Mouse (Mus musculus) midbrain, embryonic 12.5 days (tissue): ENCODE results near the gene Zfp810. TPM values are rescaled to one million over a fixed set of nuclear protein-coding genes. Genes with fewer than 3 reads are reported as not detected.
A peak's percentile ranks its signal among the peaks of the same experiment; 100 is the strongest.

Experiments used
- ATAC-seq: fragments of 200-750 bp; cut with Nextera tagmentation; 2 replicates; pipeline ENCODE4 v1.8.0; 2017; ENCODE audit warnings: low read depth, moderate TSS enrichment, moderate library complexity; ENCODE audit not compliant: low FRiP score
- H3K27ac ChIP-seq: fragments of 300-500 bp; sonication (generic); replicated peaks from 2 replicates; pipeline ENCODE4 v1.5.1; 2016; ENCODE audit warnings: mild to moderate bottlenecking
- H3K27me3 ChIP-seq: fragments of 300-500 bp; sonication (generic); 2 replicates; pipeline ENCODE4 v1.6.1; 2016; ENCODE audit warnings: mild to moderate bottlenecking
- H3K36me3 ChIP-seq: fragments of 300-500 bp; sonication (generic); 2 replicates; pipeline ENCODE4 v1.6.1; 2016
- H3K4me1 ChIP-seq: fragments of 300-500 bp; sonication (generic); 2 replicates; pipeline ENCODE4 v1.6.1; 2016
- H3K4me2 ChIP-seq: fragments of 300-500 bp; sonication (generic); replicated peaks from 2 replicates; pipeline ENCODE4 v1.6.1; 2016; ENCODE audit warnings: mild to moderate bottlenecking, moderate library complexity
- H3K4me3 ChIP-seq: fragments of 300-500 bp; sonication (generic); 2 replicates; pipeline ENCODE4 v1.5.1; 2016; ENCODE audit warnings: mild to moderate bottlenecking
- H3K9ac ChIP-seq: fragments of 300-500 bp; sonication (generic); replicated peaks from 2 replicates; pipeline ENCODE4 v1.6.1; 2016; ENCODE audit warnings: mild to moderate bottlenecking, moderate library complexity
- H3K9me3 ChIP-seq: fragments of 300-500 bp; sonication (generic); 2 replicates; pipeline ENCODE4 v1.6.1; 2016; ENCODE audit warnings: mild to moderate bottlenecking
- WGBS: fragments of 180-500 bp; shearing (Covaris S2); methylation state at CpG from one replicate; pipeline ENCODE4 v1.1.7; 2016; 5-methylcytosine and 5-hydroxymethylcytosine counted together
- polyA plus RNA-seq: library from polyadenylated mRNA; unstranded; fragments of >200 nt; fragmentation: Nextera tagmentation; extraction: Ambion mirVana; gene quantifications from 2 replicates; pipeline ENCODE4 v1.2.1, GENCODE M21; 2016

The Zfp810 gene
- polyA plus RNA-seq, result 37.3 and 40.5 TPM in 2 replicates

- H3K4me2 ChIP-seq, result peak within 1 kb of the TSS; percentile 87
- H3K4me3 ChIP-seq, result peak within 1 kb of the TSS; percentile 95
- peak within 1 kb of the TSS; percentile 79 for H3K27ac ChIP-seq
- H3K27me3 ChIP-seq, result no peaks in the 10 kb centered on the region
- WGBS, result under 1% methylated on average over 53 of the region's 56 CpGs
- H3K9me3 ChIP-seq, result no peaks in the 10 kb centered on the region
- H3K9ac ChIP-seq, result peak within 1 kb of the TSS; percentile 99
- peaks cover 31% of the 10 kb centered on the region for H3K36me3 ChIP-seq
- peaks cover 17% of the 10 kb centered on the region for H3K4me1 ChIP-seq
- ATAC-seq, result peak; percentile 99
Observed at GRCm38 (mm10) chr9:22307156-22307919, at the start of gene Zfp810. TSS of gene Zfp810 (minus strand) at chr9:22307648.

- Histone ChIP-seq H3K9ac (no peak overlapping the region), H3K4me2 (no peak overlapping the region), H3K4me3 (no peak overlapping the region), H3K36me3 (peaks cover 57% of the 10 kb centered on the region), H3K4me1 (no peaks in the 10 kb centered on the region), H3K27ac (no peak overlapping the region), H3K27me3 (no peaks in the 10 kb centered on the region), H3K9me3 (no peaks in the 10 kb centered on the region)
- no peak for ATAC-seq
- 81% methylated on average over 3 of the region's 3 CpGs for WGBS
Observed at GRCm38 (mm10) chr9:22355919-22356318, 48.5 kb upstream of the Zfp810 start.

GRCm38 (mm10) chr9:22353901-22354300, 46.5 kb upstream of the Zfp810 start:
- ATAC-seq, result no peak
- H3K9me3 ChIP-seq, result no peaks in the 10 kb centered on the region
- no peak overlapping the region for H3K4me3 ChIP-seq
- peaks cover 43% of the 10 kb centered on the region for H3K36me3 ChIP-seq
- no peak overlapping the region for H3K4me2 ChIP-seq
- H3K27ac ChIP-seq, result no peak overlapping the region
- no peaks in the 10 kb centered on the region for H3K27me3 ChIP-seq
- no peaks in the 10 kb centered on the region for H3K4me1 ChIP-seq
- H3K9ac ChIP-seq, result no peak overlapping the region
- WGBS, result 88% methylated on average over 5 of the region's 5 CpGs

- H3K9ac ChIP-seq, result no peak overlapping the region
- no peak overlapping the region for H3K4me2 ChIP-seq
- H3K27me3 ChIP-seq, result no peaks in the 10 kb centered on the region
- no peaks in the 10 kb centered on the region for H3K9me3 ChIP-seq
- no peak overlapping the region for H3K27ac ChIP-seq
- H3K4me3 ChIP-seq, result no peak overlapping the region
- H3K36me3 ChIP-seq, result peaks cover 39% of the 10 kb centered on the region
- no peak for ATAC-seq
- no peaks in the 10 kb centered on the region for H3K4me1 ChIP-seq
- 88% methylated on average over 5 of the region's 5 CpGs for WGBS
Observed at GRCm38 (mm10) chr9:22353465-22353864, 46.0 kb upstream of the Zfp810 start.

- H3K27ac ChIP-seq, result no peak overlapping the region
- H3K4me1 ChIP-seq, result no peaks in the 10 kb centered on the region
- H3K36me3 ChIP-seq, result peaks cover 77% of the 10 kb centered on the region
- no peak overlapping the region for H3K9ac ChIP-seq
- H3K9me3 ChIP-seq, result no peaks in the 10 kb centered on the region
- WGBS, result 88% methylated on average over 1 of the region's 1 CpGs
- no peak overlapping the region for H3K4me2 ChIP-seq
- no peak overlapping the region for H3K4me3 ChIP-seq
- H3K27me3 ChIP-seq, result no peaks in the 10 kb centered on the region
- ATAC-seq, result no peak
Observed at GRCm38 (mm10) chr9:22340331-22340730, 32.9 kb upstream of the Zfp810 start.

GRCm38 (mm10) chr9:22337217-22337616, 29.8 kb upstream of the Zfp810 start:
- Histone ChIP-seq H3K4me3 (no peak overlapping the region), H3K4me1 (no peaks in the 10 kb centered on the region), H3K36me3 (peaks cover 77% of the 10 kb centered on the region), H3K27ac (no peak overlapping the region), H3K4me2 (no peak overlapping the region), H3K9ac (no peak overlapping the region), H3K27me3 (no peaks in the 10 kb centered on the region), H3K9me3 (no peaks in the 10 kb centered on the region)
- WGBS, result 98% methylated on average over 2 of the region's 2 CpGs
- ATAC-seq, result no peak

GRCm38 (mm10) chr9:22327475-22328387, 20.3 kb upstream of the Zfp810 start:
- peaks cover 11% of the 10 kb centered on the region for H3K4me1 ChIP-seq
- H3K36me3 ChIP-seq, result peaks cover 15% of the 10 kb centered on the region; the same call in 1 of the 2 replicates
- WGBS, result under 1% methylated on average over 32 of the region's 32 CpGs
- peak overlapping the region; percentile 47 for H3K4me3 ChIP-seq
- no peak overlapping the region for H3K27ac ChIP-seq
- H3K27me3 ChIP-seq, result peaks cover 4% of the 10 kb centered on the region; the same call in 1 of the 2 replicates
- H3K9me3 ChIP-seq, result no peaks in the 10 kb centered on the region
- peak; percentile 93 for ATAC-seq
- peak overlapping the region; percentile 86 for H3K4me2 ChIP-seq
- peak overlapping the region; percentile 50 for H3K9ac ChIP-seq

- Histone ChIP-seq H3K9me3 (no peaks in the 10 kb centered on the region), H3K4me2 (peak overlapping the region; percentile 86), H3K27ac (no peak overlapping the region), H3K36me3 (peaks cover 11% of the 10 kb centered on the region; the same call in 1 of the 2 replicates), H3K27me3 (peaks cover 4% of the 10 kb centered on the region; the same call in 1 of the 2 replicates), H3K9ac (peak overlapping the region; percentile 50), H3K4me1 (peaks cover 11% of the 10 kb centered on the region), H3K4me3 (peak overlapping the region; percentile 47)
- WGBS, result 17% methylated on average over 9 of the region's 9 CpGs
- no peak for ATAC-seq
Observed at GRCm38 (mm10) chr9:22327099-22327474, 19.6 kb upstream of the Zfp810 start.

- no peak overlapping the region for H3K9ac ChIP-seq
- no peak overlapping the region for H3K4me2 ChIP-seq
- no peak for ATAC-seq
- H3K36me3 ChIP-seq, result no peaks in the 10 kb centered on the region
- H3K27me3 ChIP-seq, result peaks cover 4% of the 10 kb centered on the region; the same call in 1 of the 2 replicates
- H3K27ac ChIP-seq, result no peak overlapping the region
- peaks cover 11% of the 10 kb centered on the region for H3K4me1 ChIP-seq
- WGBS, result 100% methylated on average over 1 of the region's 1 CpGs
- no peaks in the 10 kb centered on the region for H3K9me3 ChIP-seq
- no peak overlapping the region for H3K4me3 ChIP-seq
Observed at GRCm38 (mm10) chr9:22324579-22324978, 17.1 kb upstream of the Zfp810 start.

GRCm38 (mm10) chr9:22322381-22323211, 15.1 kb upstream of the Zfp810 start:
- Histone ChIP-seq H3K27ac (no peak overlapping the region), H3K4me3 (no peak overlapping the region), H3K4me1 (peaks cover 6% of the 10 kb centered on the region), H3K27me3 (peaks cover 4% of the 10 kb centered on the region; the same call in 1 of the 2 replicates), H3K4me2 (no peak overlapping the region), H3K9me3 (0 out of 2 replicates have a peak, but pooled peaks cover 6% of the 10 kb centered on the region), H3K9ac (no peak overlapping the region), H3K36me3 (no peaks in the 10 kb centered on the region)
- 80% methylated on average over 8 of the region's 8 CpGs for WGBS
- no peak for ATAC-seq

GRCm38 (mm10) chr9:22319109-22319508, 11.7 kb upstream of the Zfp810 start:
- Histone ChIP-seq H3K4me3 (no peak overlapping the region), H3K36me3 (no peaks in the 10 kb centered on the region), H3K9me3 (0 out of 2 replicates have a peak, but pooled peaks cover 12% of the 10 kb centered on the region), H3K4me1 (no peaks in the 10 kb centered on the region), H3K4me2 (no peak overlapping the region), H3K9ac (no peak overlapping the region), H3K27me3 (no peaks in the 10 kb centered on the region), H3K27ac (no peak overlapping the region)
- 94% methylated on average over 1 of the region's 1 CpGs for WGBS
- ATAC-seq, result no peak
